Mouse (Mus musculus): ENCODE results near the gene Myo9b.
A peak's percentile ranks its signal among the peaks of the same experiment; 100 is the strongest.
"Not testable (repeated sequence)": the region's sequence is repeated elsewhere in the genome, so short reads cannot be mapped to it uniquely, and the experiment has no call there.

Gene Myo9b

DNA sequence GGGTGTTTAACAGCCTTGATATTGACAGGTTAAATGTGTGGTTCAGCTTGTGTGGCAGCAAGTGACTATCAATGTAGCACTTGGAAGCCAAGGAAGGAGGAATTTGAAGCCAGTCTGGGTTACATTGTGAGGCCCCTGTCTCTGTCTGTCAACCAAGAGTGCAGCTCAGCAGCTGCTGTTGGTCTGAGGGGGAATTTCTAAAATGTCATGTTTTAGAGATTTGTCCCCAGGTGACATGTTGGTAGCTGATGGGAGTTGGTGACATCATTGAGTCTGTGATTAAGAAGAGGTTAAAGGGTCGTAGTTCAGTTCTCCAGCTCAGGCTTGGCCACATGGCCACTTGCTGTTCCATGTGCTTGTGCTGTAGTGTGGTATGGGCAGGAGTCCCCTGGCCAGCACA, 24.9 kb downstream of the Myo9b start:
- DNase-seq = no peak

GRCm38 (mm10) chr8:71299716-71300115, 27.2 kb downstream of the Myo9b start:
- DNase-seq = no peak

GRCm38 (mm10) chr8:71302788-71303187, 30.3 kb downstream of the Myo9b start:
- no peak for DNase-seq

DNA sequence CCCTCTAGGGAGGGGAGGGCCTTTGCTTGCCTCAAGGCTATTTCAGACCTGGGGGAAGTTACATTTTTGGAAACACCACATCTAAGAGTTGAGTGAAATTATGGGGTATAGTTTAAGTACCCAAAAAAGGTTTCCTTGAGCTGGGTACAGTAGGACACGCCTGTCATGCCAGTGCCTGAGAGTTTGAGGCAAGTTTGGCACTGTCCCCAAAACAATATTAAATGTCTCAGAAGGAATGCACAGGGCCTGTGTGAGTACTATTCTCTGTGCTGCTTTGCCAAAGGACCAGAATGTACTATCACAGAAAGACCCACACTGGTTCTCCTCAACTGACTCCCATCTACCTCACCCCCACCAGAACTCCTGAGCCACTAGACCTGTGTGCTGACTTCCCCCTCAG, 31.1 kb downstream of the Myo9b start:
- DNase-seq = no peak

DNA sequence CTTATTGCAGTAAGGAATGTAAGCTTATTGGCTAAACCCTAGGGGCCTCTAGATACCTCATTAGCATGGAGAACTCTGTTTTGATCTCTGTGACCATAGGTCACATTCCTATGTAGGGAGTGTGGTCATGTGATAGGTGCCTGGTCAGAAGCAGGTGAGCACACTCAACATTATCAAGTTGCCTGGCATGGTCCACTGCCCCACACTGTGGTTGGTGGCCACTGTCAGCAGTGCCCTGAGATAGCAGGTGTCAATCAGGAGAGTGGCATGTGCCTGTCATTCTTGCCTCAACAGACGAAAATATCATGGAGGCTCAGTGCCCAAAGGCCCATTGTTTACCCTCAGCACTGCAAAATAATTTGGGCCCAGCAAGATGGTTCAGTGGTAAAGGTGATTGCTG, 33.5 kb downstream of the Myo9b start:
- no peak for DNase-seq

DNA sequence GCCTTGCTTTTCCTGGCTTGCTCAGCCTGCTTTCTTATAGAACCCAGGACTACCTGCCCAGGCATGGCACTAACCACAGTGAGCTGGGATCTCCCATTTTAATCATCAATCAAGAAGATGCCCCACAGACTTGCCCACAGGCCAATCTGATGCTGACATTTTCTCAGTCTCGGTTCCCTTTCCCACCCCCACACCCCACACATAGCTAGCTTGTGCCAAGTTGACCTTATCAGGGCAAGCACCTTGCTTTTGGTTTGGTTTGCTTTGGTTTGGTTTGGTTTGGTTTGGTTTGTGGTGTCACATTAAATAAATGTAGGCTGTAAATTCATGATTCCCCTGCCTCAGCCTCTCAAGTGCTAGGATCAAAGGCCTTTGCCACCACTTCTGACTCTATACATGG, 34.9 kb downstream of the Myo9b start:
- DNase-seq = no peak

GRCm38 (mm10) chr8:71307913-71308312, 35.4 kb downstream of the Myo9b start:
- no peak for DNase-seq

GRCm38 (mm10) chr8:71310446-71310845, 37.9 kb downstream of the Myo9b start:
- no peak for DNase-seq

- DNase-seq = no peak
Measured at GRCm38 (mm10) chr8:71312700-71313099, 40.2 kb downstream of the Myo9b start.

- DNase-seq = no peak
Measured at GRCm38 (mm10) chr8:71313951-71314350, 41.4 kb downstream of the Myo9b start.

GRCm38 (mm10) chr8:71315972-71316371, 43.5 kb downstream of the Myo9b start:
- DNase-seq = no peak

GRCm38 (mm10) chr8:71316486-71317031, 44.0 kb downstream of the Myo9b start:
- no peak for DNase-seq

- DNase-seq = not testable (repeated sequence)
Measured at GRCm38 (mm10) chr8:71318610-71319009, 46.1 kb downstream of the Myo9b start.

DNA sequence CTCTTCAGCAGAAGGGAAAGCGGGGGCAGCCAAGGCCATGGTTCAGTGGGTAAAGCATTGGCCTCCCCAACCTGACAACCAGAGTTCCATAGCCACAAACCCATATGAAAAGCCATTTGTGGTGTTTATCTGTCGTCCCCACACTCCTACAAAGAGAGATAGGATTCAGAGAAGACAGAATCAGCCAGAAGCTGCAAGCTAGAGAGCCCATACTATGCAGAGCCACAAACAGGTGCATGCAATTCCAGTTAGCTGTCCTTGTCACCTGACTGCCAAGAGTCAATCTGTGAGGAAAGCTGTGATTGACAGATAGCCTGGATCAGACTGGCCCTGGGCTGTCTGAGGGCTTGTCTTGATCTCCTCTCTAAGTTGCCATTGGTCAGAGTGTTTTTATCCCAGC, 47.2 kb downstream of the Myo9b start:
- not testable (repeated sequence) for DNase-seq

DNA sequence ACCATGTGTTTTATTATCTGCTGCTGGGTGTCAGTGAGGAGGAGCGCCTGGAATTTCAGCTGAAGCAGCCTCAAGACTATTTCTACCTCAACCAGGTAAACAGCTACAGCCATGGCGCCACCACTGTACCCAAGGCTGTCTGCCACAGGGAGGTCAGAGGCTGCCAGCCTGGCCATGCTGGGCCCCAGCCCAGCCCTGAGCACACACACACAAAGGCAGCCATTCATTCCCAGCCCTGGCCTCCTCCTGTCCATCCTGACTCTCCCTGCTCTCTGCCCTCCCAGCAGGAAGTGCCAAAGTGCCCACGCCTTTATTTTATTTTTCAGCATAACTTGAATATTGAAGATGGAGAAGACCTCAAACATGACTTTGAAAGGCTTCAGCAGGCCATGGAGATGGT, 50.4 kb downstream of the Myo9b start:
- DNase-seq = no peak

GRCm38 (mm10) chr8:71324848-71325247, 52.3 kb downstream of the Myo9b start:
- DNase-seq = no peak

- DNase-seq = not testable (repeated sequence)
Measured at GRCm38 (mm10) chr8:71337834-71338233, 65.3 kb downstream of the Myo9b start.

- no peak for DNase-seq
Measured at GRCm38 (mm10) chr8:71340625-71341024, 68.1 kb downstream of the Myo9b start.

- DNase-seq = no peak
Measured at GRCm38 (mm10) chr8:71346581-71346980, 74.1 kb downstream of the Myo9b start.

DNA sequence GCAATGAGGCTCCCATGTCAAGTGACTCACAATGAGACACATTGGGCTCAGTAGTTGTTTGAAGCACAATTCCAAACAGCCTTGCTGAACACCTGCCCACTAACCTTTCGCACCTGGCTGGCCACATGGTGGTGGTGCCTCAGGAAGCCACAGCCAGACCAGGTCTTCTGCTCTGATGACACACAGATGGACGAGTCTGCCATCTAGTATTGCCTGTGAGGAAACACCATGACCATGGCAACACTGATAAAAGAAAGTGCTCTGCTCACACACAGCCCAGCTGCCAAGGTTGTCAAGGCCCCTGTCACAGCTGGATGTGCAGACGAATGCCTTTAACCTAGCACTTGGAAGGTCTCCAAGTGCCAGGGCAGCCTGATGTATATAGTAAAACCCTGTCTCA, 78.6 kb downstream of the Myo9b start:
- no peak for DNase-seq

DNA sequence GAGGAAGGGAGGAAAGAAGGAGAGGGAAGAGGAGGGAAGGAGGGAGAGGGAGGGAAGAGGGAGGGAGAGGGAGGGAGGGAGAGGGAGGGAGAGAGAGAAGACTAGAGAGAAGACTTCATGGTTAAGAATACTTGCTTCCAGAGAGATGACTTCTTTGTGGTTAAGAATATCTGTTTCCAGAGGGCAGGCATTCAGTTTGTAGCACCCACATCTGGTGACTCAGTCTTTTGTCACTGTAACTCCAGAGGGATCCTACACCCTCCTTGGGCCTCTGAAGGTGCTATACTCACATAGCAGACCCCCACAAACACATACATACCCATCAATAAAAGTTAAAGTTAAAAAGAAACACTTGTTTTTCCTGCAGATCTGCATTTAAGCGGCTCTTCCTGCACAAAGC, 79.0 kb downstream of the Myo9b start:
- DNase-seq = no peak

DNA sequence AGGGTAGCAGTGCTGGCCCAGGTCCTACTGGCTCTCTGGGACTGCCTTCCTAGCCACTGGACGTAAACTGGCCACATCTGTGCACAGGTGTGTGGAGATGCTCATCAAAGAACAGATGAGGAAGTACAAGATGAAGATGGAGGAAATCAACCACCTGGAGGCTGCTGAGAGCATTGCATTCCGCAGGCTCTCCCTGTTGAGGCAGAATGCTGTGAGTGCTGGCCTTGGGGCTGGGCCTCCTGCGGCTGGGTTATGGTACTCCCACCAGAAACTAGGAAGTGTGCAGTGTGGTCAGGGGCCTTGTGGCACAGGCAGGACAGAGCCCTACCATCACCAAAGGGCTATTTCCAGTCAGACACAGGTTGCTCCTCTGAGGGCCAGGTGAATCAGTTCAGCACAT, 85.5 kb downstream of the Myo9b start:
- no peak for DNase-seq

GRCm38 (mm10) chr8:71366771-71367528, 94.4 kb downstream of the Myo9b start, which contains the start of gene Use1:
Gene Use1 (plus strand): TSS chr8:71366848.
- peak; percentile 92 for DNase-seq

GRCm38 (mm10) chr8:71367529-71368176, 95.1 kb downstream of the Myo9b start:
- no peak for DNase-seq
